Mouse (Mus musculus): Measurements from ENCODE around the gene Spats1.
A peak's percentile ranks its signal among the peaks of the same experiment; 100 is the strongest.

DNA sequence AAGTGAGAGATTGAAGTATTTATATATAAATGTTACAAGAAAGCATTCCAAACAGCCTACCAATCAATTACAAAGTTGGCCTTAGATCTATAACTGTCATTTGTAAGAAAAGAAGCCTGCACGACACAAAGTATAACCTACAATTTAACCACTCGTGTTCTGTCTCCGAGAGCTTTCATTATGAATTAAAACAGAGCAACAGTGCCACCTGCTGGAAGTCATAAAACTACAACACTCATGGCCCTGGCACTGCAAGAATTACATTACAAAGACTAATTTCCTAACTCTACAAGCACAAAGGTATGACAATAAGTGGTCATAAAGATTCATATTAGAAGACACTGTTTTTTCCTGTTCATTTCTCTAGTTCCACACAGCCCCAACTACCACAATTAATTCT lies 72.0 kb downstream of the Spats1 start:
- peak; percentile 66 for TF ChIP-seq CTCF (IDR thresholded peaks at IDR 0.05; ENCODE audit: low read depth)
- TF ChIP-seq EP300 (IDR thresholded peaks at IDR 0.05; ENCODE audit: low read depth), result no peak
